Mouse (Mus musculus): ENCODE results near the gene Mipep. TPM values are rescaled to one million over a fixed set of nuclear protein-coding genes. Genes with fewer than 3 reads are reported as not detected.

The Mipep gene
- polyA plus RNA-seq, 1 experiment from 2014 or later: 32.4 TPM

DNA sequence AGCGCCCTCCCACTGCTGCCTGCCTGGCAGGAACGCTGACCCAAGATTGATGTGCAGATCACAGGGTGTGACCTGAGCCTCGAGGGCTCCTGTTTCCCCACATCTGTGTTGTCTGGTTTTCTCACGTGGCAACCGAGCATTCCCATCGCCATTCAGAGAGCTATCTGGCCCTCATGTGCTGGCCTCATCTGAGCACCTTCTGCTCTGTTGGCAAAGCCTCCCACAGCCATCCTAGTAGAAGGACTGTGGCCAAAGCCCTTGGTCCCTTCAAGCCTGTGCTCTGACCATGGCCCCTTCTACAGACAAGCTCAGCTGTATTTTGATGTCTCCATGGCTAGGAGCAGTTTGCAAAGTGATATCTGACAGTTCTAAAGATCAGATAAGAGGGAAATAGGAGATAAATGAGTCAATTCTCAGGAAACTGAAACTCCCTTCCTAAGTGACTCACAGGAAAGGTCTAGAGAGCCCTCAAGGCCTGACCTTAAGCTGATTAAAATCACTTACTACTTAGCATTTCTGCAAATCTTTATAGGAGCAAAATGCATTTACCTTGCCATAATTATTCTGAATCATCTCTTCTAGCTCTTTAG, 101.1 kb downstream of the Mipep start:
- Histone ChIP-seq H3K9me3 (replicated peaks; ENCODE audit: control insufficient read depth, low read length) (no peaks in the 10 kb centered on the region), H3K4me1 (ENCODE audit: control insufficient read depth, insufficient read depth, low read length) (no peaks in the 10 kb centered on the region), H3K9ac (replicated peaks; ENCODE audit: low read length) (no peak overlapping the region), H3K4me2 (ENCODE audit: low read depth, low read length) (no peak overlapping the region), H3K36me3 (replicated peaks; ENCODE audit: control insufficient read depth, insufficient read depth, low read depth, low read length) (no peaks in the 10 kb centered on the region), H3K4me3 (ENCODE audit: low read depth, low read length) (no peak overlapping the region), H3K27me3 (ENCODE audit: control insufficient read depth, insufficient read depth, low read length) (no peaks in the 10 kb centered on the region), H3K27ac (replicated peaks; ENCODE audit: low read depth, low read length) (no peak overlapping the region)
- DNase-seq (ENCODE audit: low spot score) (no peak), ATAC-seq (replicated peaks; ENCODE audit: insufficient number of reproducible peaks, low FRiP score, low TSS enrichment, low read depth) (no peak)
- 45% methylated on average over 6 of the region's 6 CpGs for WGBS

DNA sequence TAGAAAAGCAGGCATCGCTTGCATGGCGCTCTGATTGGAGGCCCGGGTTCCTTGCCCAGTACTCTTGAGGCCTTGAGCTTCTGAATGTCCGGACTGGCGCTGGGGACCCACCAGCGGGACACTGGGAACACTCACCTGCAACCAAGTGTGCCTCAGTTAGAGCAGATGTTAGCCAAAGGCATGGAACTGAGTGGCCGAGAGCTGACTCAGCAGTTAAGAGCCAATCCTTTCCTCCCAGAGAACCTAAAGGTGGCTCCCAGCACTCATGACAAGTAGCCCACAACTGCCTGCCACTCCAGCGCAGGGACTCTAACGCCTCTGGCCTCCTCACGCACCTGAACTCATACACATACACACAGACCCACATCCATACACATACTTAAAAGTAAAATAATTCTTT, 109.5 kb downstream of the Mipep start:
- Histone ChIP-seq H3K4me3 (ENCODE audit: low read depth, low read length) (no peak overlapping the region), H3K4me1 (ENCODE audit: control insufficient read depth, insufficient read depth, low read length) (no peaks in the 10 kb centered on the region; the same call in 1 of the 2 replicates), H3K9me3 (replicated peaks; ENCODE audit: control insufficient read depth, low read length) (no peaks in the 10 kb centered on the region), H3K4me2 (ENCODE audit: low read depth, low read length) (no peak overlapping the region), H3K36me3 (replicated peaks; ENCODE audit: control insufficient read depth, insufficient read depth, low read depth, low read length) (no peaks in the 10 kb centered on the region), H3K27ac (replicated peaks; ENCODE audit: low read depth, low read length) (no peak overlapping the region), H3K27me3 (ENCODE audit: control insufficient read depth, insufficient read depth, low read length) (no peaks in the 10 kb centered on the region), H3K9ac (replicated peaks; ENCODE audit: low read length) (no peak overlapping the region)
- DNase-seq (ENCODE audit: low spot score): no peak
- ATAC-seq (replicated peaks; ENCODE audit: insufficient number of reproducible peaks, low FRiP score, low TSS enrichment, low read depth): no peak
- 87% methylated on average over 10 of the region's 10 CpGs for WGBS

DNA sequence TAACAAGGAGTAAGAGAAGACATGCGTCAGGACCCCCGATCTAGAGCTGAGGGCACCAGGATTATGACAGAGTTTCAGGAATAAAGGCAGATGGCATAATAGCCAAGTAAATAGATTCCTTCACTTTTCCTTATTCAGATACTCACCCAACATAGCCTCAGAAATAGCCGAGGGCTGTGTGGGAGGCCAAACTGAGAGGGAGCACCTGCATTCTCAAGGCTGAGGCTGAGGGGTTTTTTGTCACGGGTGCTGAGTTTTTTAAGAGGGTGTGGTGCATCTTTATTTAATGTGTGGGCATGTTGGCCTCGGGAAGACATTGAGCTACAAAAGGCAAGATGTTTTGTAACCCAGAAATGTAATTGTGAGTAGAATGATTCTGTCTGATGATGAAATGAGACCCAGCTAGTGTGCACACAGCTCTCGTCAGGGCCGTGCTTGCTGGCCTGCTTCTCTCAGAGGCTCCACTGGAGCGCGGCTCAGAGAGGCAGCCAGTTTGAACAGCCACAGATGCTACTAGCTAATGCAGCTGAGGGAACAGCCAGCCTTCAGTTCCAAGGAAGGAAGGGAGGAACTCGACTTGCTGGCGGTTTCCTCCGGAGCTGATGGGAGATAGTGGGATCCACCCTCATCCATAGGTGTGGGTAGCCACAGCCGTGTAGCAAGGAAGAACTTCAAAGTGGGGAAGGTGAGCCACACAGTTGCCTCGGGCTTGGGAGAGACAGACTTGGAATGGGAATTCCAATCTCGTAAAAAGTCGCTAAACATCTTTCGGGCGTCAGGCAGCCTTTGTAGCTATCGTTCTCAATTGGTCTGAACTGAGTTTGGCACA, 111.0 kb downstream of the Mipep start:
- H3K4me2 ChIP-seq (ENCODE audit: low read depth, low read length): no peak overlapping the region

GRCm38 (mm10) chr14:60898086-60898667, 113.8 kb downstream of the Mipep start:
- Histone ChIP-seq H3K4me1 (ENCODE audit: control insufficient read depth, insufficient read depth, low read length) (no peaks in the 10 kb centered on the region; the same call in 1 of the 2 replicates), H3K9me3 (replicated peaks; ENCODE audit: control insufficient read depth, low read length) (no peaks in the 10 kb centered on the region), H3K36me3 (replicated peaks; ENCODE audit: control insufficient read depth, insufficient read depth, low read depth, low read length) (no peaks in the 10 kb centered on the region), H3K4me2 (ENCODE audit: low read depth, low read length) (no peak overlapping the region), H3K4me3 (ENCODE audit: low read depth, low read length) (no peak overlapping the region), H3K27me3 (ENCODE audit: control insufficient read depth, insufficient read depth, low read length) (no peaks in the 10 kb centered on the region), H3K9ac (replicated peaks; ENCODE audit: low read length) (no peak overlapping the region), H3K27ac (replicated peaks; ENCODE audit: low read depth, low read length) (no peak overlapping the region)
- 83% methylated on average over 5 of the region's 5 CpGs for WGBS
- no peak for ATAC-seq (replicated peaks; ENCODE audit: insufficient number of reproducible peaks, low FRiP score, low TSS enrichment, low read depth)
- DNase-seq (ENCODE audit: low spot score): no peak

More for the DNA sequence above, 111.0 kb downstream of the Mipep start:
- Histone ChIP-seq H3K27me3 (ENCODE audit: control insufficient read depth, insufficient read depth, low read length) (no peaks in the 10 kb centered on the region), H3K9me3 (replicated peaks; ENCODE audit: control insufficient read depth, low read length) (no peaks in the 10 kb centered on the region), H3K9ac (replicated peaks; ENCODE audit: low read length) (no peak overlapping the region), H3K4me3 (ENCODE audit: low read depth, low read length) (no peak overlapping the region), H3K27ac (replicated peaks; ENCODE audit: low read depth, low read length) (no peak overlapping the region), H3K36me3 (replicated peaks; ENCODE audit: control insufficient read depth, insufficient read depth, low read depth, low read length) (no peaks in the 10 kb centered on the region), H3K4me1 (ENCODE audit: control insufficient read depth, insufficient read depth, low read length) (no peaks in the 10 kb centered on the region; the same call in 1 of the 2 replicates)
- no peak for DNase-seq (ENCODE audit: low spot score)
- no peak for ATAC-seq (replicated peaks; ENCODE audit: insufficient number of reproducible peaks, low FRiP score, low TSS enrichment, low read depth)
- WGBS: 79% methylated on average over 19 of the region's 19 CpGs

GRCm38 (mm10) chr14:60904501-60904900, 120.1 kb downstream of the Mipep start:
- H3K4me3 ChIP-seq (ENCODE audit: low read depth, low read length): no peak overlapping the region
- 83% methylated on average over 4 of the region's 4 CpGs for WGBS
- DNase-seq (ENCODE audit: low spot score): no peak
- no peak for ATAC-seq (replicated peaks; ENCODE audit: insufficient number of reproducible peaks, low FRiP score, low TSS enrichment, low read depth)
- no peak overlapping the region for H3K27ac ChIP-seq (replicated peaks; ENCODE audit: low read depth, low read length)
- no peak overlapping the region for H3K4me2 ChIP-seq (ENCODE audit: low read depth, low read length)
- H3K9me3 ChIP-seq (replicated peaks; ENCODE audit: control insufficient read depth, low read length): no peaks in the 10 kb centered on the region
- no peaks in the 10 kb centered on the region; the same call in 1 of the 2 replicates for H3K36me3 ChIP-seq (replicated peaks; ENCODE audit: control insufficient read depth, insufficient read depth, low read depth, low read length)
- H3K9ac ChIP-seq (replicated peaks; ENCODE audit: low read length): no peak overlapping the region
- no peaks in the 10 kb centered on the region for H3K27me3 ChIP-seq (ENCODE audit: control insufficient read depth, insufficient read depth, low read length)
- H3K4me1 ChIP-seq (ENCODE audit: control insufficient read depth, insufficient read depth, low read length): no peaks in the 10 kb centered on the region

DNA sequence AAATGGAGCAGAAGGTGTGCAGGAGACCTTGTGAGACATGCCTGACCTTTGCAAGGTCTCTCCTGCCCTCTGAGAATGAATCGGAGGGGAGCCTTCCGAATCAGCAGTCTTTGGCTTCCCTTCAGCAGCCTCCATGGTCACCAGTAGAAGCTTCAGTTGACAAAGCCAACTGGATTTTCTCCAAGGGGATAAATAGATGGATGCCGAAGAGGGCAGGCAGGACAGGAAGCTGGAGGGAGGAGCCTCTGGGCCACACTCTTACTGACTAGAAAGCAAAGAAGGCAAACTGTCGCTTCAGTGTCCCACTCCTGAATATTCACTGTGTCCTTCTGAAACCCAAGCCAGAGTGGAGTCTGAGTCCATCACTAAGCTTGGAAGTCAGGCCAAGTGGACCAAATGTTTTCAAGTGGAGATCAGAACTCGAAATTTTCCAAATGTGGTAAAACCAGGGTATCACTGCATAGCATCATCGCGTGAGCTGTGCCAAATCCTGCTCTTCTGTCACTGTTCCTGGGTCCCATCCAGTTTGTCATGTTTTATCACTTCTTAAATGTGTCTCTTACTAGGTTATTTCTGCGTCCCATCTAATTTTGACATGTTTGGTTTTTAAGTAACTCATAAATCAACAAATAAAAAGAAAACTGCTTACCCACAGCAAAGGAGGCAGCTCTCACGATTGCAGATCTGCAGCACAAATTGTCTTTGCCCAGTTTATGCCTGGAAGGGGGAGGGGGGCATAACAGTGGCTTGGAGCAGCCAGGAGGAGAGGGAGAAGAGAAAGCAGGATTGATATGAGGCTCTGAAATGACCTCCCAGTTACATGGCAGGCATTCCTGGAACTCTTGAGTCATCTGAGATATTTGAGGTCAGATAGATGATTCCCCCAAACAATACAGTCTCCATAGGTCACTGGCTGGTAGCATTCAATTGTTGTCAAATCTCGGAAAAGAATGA, 122.3 kb downstream of the Mipep start:
- 86% methylated on average over 10 of the region's 10 CpGs for WGBS
- Histone ChIP-seq H3K4me3 (ENCODE audit: low read depth, low read length) (no peak overlapping the region), H3K4me2 (ENCODE audit: low read depth, low read length) (no peak overlapping the region), H3K27ac (replicated peaks; ENCODE audit: low read depth, low read length) (no peak overlapping the region), H3K4me1 (ENCODE audit: control insufficient read depth, insufficient read depth, low read length) (no peaks in the 10 kb centered on the region), H3K9me3 (replicated peaks; ENCODE audit: control insufficient read depth, low read length) (no peaks in the 10 kb centered on the region), H3K9ac (replicated peaks; ENCODE audit: low read length) (no peak overlapping the region), H3K27me3 (ENCODE audit: control insufficient read depth, insufficient read depth, low read length) (no peaks in the 10 kb centered on the region), H3K36me3 (replicated peaks; ENCODE audit: control insufficient read depth, insufficient read depth, low read depth, low read length) (no peaks in the 10 kb centered on the region; the same call in 1 of the 2 replicates)
- ATAC-seq (replicated peaks; ENCODE audit: insufficient number of reproducible peaks, low FRiP score, low TSS enrichment, low read depth) (no peak), DNase-seq (ENCODE audit: low spot score) (no peak)

GRCm38 (mm10) chr14:60909351-60909750, 125.0 kb downstream of the Mipep start:
- H3K4me1 ChIP-seq (ENCODE audit: control insufficient read depth, insufficient read depth, low read length): no peaks in the 10 kb centered on the region
- WGBS: 88% methylated on average over 4 of the region's 4 CpGs
- H3K27me3 ChIP-seq (ENCODE audit: control insufficient read depth, insufficient read depth, low read length): no peaks in the 10 kb centered on the region
- H3K27ac ChIP-seq (replicated peaks; ENCODE audit: low read depth, low read length): no peak overlapping the region
- no peak overlapping the region for H3K4me3 ChIP-seq (ENCODE audit: low read depth, low read length)
- no peaks in the 10 kb centered on the region for H3K9me3 ChIP-seq (replicated peaks; ENCODE audit: control insufficient read depth, low read length)
- DNase-seq (ENCODE audit: low spot score) (no peak), ATAC-seq (replicated peaks; ENCODE audit: insufficient number of reproducible peaks, low FRiP score, low TSS enrichment, low read depth) (no peak)
- no peaks in the 10 kb centered on the region for H3K36me3 ChIP-seq (replicated peaks; ENCODE audit: control insufficient read depth, insufficient read depth, low read depth, low read length)
- H3K4me2 ChIP-seq (ENCODE audit: low read depth, low read length): no peak overlapping the region
- no peak overlapping the region for H3K9ac ChIP-seq (replicated peaks; ENCODE audit: low read length)

Data from embryonic facial prominence, embryonic 11.5 days (tissue).